Mouse (Mus musculus) limb, embryonic 12.5 days (tissue): ENCODE data around the gene Pogk. TPM values are rescaled to one million over a fixed set of nuclear protein-coding genes. Genes with fewer than 3 reads are reported as not detected.

Source experiments
- ATAC-seq: fragments of 200-750 bp; cut with Nextera tagmentation; 2 replicates; pipeline ENCODE4 v1.8.0; 2017; ENCODE audit warnings: low read depth, moderate TSS enrichment; ENCODE audit not compliant: insufficient number of reproducible peaks, insufficient read depth, low FRiP score, low TSS enrichment
- H3K27ac ChIP-seq: fragments of 300-500 bp; sonication (generic); 2 replicates; pipeline ENCODE4 v1.5.1; 2016; ENCODE audit warnings: mild to moderate bottlenecking, moderate library complexity
- H3K27me3 ChIP-seq: fragments of 300-500 bp; sonication (generic); 2 replicates; pipeline ENCODE4 v1.6.1; 2016; ENCODE audit warnings: mild to moderate bottlenecking, moderate library complexity
- H3K36me3 ChIP-seq: fragments of 300-500 bp; sonication (generic); 2 replicates; pipeline ENCODE4 v1.6.1; 2016; ENCODE audit warnings: mild to moderate bottlenecking, moderate library complexity
- H3K4me1 ChIP-seq: fragments of 300-500 bp; sonication (generic); replicated peaks from 2 replicates; pipeline ENCODE4 v1.6.1; 2016
- H3K4me2 ChIP-seq: fragments of 300-500 bp; sonication (generic); 2 replicates; pipeline ENCODE4 v1.6.1; 2016; ENCODE audit warnings: mild to moderate bottlenecking, moderate library complexity
- H3K4me3 ChIP-seq: fragments of 300-500 bp; sonication (generic); replicated peaks from 2 replicates; pipeline ENCODE4 v1.5.1; 2016; ENCODE audit warnings: mild to moderate bottlenecking
- H3K9ac ChIP-seq: fragments of 300-500 bp; sonication (generic); replicated peaks from 2 replicates; pipeline ENCODE4 v1.6.1; 2016; ENCODE audit warnings: mild to moderate bottlenecking, moderate library complexity
- H3K9me3 ChIP-seq: fragments of 300-500 bp; sonication (generic); 2 replicates; pipeline ENCODE4 v1.6.1; 2016; ENCODE audit warnings: mild to moderate bottlenecking, moderate library complexity
- WGBS: fragments of 180-500 bp; shearing (Covaris S2); methylation state at CpG from one replicate; pipeline ENCODE4 v1.1.7; 2016; 5-methylcytosine and 5-hydroxymethylcytosine counted together
- polyA plus RNA-seq: library from polyadenylated mRNA; unstranded; fragments of >200 nt; fragmentation: Nextera tagmentation; extraction: Ambion mirVana; gene quantifications from 2 replicates; pipeline ENCODE4 v1.2.1, GENCODE M21; 2016

Pogk gene
- polyA plus RNA-seq, 1 experiment from 2014 or later = 24.9 TPM

- no peaks in the 10 kb centered on the region for H3K36me3 ChIP-seq
- H3K9me3 ChIP-seq = no peaks in the 10 kb centered on the region
- no peak overlapping the region for H3K4me3 ChIP-seq
- H3K9ac ChIP-seq = no peak overlapping the region
- no peaks in the 10 kb centered on the region for H3K27me3 ChIP-seq
- no peak overlapping the region for H3K4me2 ChIP-seq
- ATAC-seq = no peak
- H3K27ac ChIP-seq = no peak overlapping the region
- 93% methylated on average over 6 of the region's 6 CpGs for WGBS
- peaks cover 11% of the 10 kb centered on the region for H3K4me1 ChIP-seq
Measured at GRCm38 (mm10) chr1:166345602-166346001, 64.1 kb downstream of the Pogk start.

GRCm38 (mm10) chr1:166344300-166345077 is 65.2 kb downstream of the Pogk start:
- H3K27ac ChIP-seq = no peak overlapping the region
- H3K27me3 ChIP-seq = no peaks in the 10 kb centered on the region
- H3K36me3 ChIP-seq = no peaks in the 10 kb centered on the region
- no peak overlapping the region for H3K4me3 ChIP-seq
- ATAC-seq = no peak
- no peaks in the 10 kb centered on the region for H3K9me3 ChIP-seq
- H3K4me1 ChIP-seq = peaks cover 6% of the 10 kb centered on the region
- H3K9ac ChIP-seq = no peak overlapping the region
- WGBS = 40% methylated on average over 8 of the region's 8 CpGs
- no peak overlapping the region for H3K4me2 ChIP-seq

GRCm38 (mm10) chr1:166343586-166343985 is 66.1 kb downstream of the Pogk start:
- no peak overlapping the region for H3K27ac ChIP-seq
- ATAC-seq = no peak
- H3K36me3 ChIP-seq = no peaks in the 10 kb centered on the region
- H3K27me3 ChIP-seq = no peaks in the 10 kb centered on the region
- no peak overlapping the region for H3K4me2 ChIP-seq
- 55% methylated on average over 5 of the region's 5 CpGs for WGBS
- H3K4me1 ChIP-seq = no peaks in the 10 kb centered on the region; the same call in 1 of the 2 replicates
- no peak overlapping the region for H3K4me3 ChIP-seq
- no peaks in the 10 kb centered on the region for H3K9me3 ChIP-seq
- H3K9ac ChIP-seq = no peak overlapping the region

- H3K4me1 ChIP-seq = no peaks in the 10 kb centered on the region; the same call in 1 of the 2 replicates
- H3K27ac ChIP-seq = no peak overlapping the region
- 85% methylated on average over 1 of the region's 1 CpGs for WGBS
- no peaks in the 10 kb centered on the region for H3K27me3 ChIP-seq
- no peaks in the 10 kb centered on the region for H3K36me3 ChIP-seq
- no peak overlapping the region for H3K4me3 ChIP-seq
- no peak overlapping the region for H3K9ac ChIP-seq
- no peaks in the 10 kb centered on the region for H3K9me3 ChIP-seq
- no peak overlapping the region for H3K4me2 ChIP-seq
- ATAC-seq = no peak
Measured at GRCm38 (mm10) chr1:166342539-166342938, 67.1 kb downstream of the Pogk start.

- H3K27me3 ChIP-seq = no peaks in the 10 kb centered on the region
- H3K27ac ChIP-seq = no peak overlapping the region
- no peak overlapping the region for H3K4me3 ChIP-seq
- WGBS = 55% methylated on average over 2 of the region's 2 CpGs
- no peak for ATAC-seq
- H3K9me3 ChIP-seq = no peaks in the 10 kb centered on the region
- no peaks in the 10 kb centered on the region for H3K36me3 ChIP-seq
- no peak overlapping the region for H3K4me2 ChIP-seq
- H3K9ac ChIP-seq = no peak overlapping the region
- no peaks in the 10 kb centered on the region; the same call in 1 of the 2 replicates for H3K4me1 ChIP-seq
Measured at GRCm38 (mm10) chr1:166342060-166342459, 67.6 kb downstream of the Pogk start.

GRCm38 (mm10) chr1:166339110-166339509 is 70.6 kb downstream of the Pogk start:
- Histone ChIP-seq H3K4me1 (no peaks in the 10 kb centered on the region; the same call in 1 of the 2 replicates), H3K9me3 (no peaks in the 10 kb centered on the region), H3K27ac (no peak overlapping the region), H3K4me3 (no peak overlapping the region), H3K9ac (no peak overlapping the region), H3K27me3 (no peaks in the 10 kb centered on the region), H3K4me2 (no peak overlapping the region), H3K36me3 (no peaks in the 10 kb centered on the region)
- ATAC-seq = no peak
- WGBS = 86% methylated on average over 6 of the region's 6 CpGs

Other genes with a start within 250 kb of the Pogk start
- 0.14 TPM in 1 of 2 replicates, not detected in the other for gene Mael, start 171.1 kb downstream of the Pogk start, polyA plus RNA-seq
- 0.23 and 0.29 TPM in 2 replicates for gene Ildr2, start 155.7 kb downstream of the Pogk start, polyA plus RNA-seq
- gene Tada1, start 30.8 kb downstream of the Pogk start, polyA plus RNA-seq = 60.3 and 60.7 TPM in 2 replicates
- not detected in 2 replicates for gene Gm4846, start 87.7 kb upstream of the Pogk start, polyA plus RNA-seq
- not detected in 2 replicates for gene Gm4847, start 237.8 kb upstream of the Pogk start, polyA plus RNA-seq